Mouse (Mus musculus): Measurements from ENCODE around the gene Cldn5. TPM values are rescaled to one million over a fixed set of nuclear protein-coding genes. Genes with fewer than 3 reads are reported as not detected.

Gene Cldn5
- total RNA-seq, 2 experiments from 2014 or later: 52.8 to 62.4 TPM

DNA sequence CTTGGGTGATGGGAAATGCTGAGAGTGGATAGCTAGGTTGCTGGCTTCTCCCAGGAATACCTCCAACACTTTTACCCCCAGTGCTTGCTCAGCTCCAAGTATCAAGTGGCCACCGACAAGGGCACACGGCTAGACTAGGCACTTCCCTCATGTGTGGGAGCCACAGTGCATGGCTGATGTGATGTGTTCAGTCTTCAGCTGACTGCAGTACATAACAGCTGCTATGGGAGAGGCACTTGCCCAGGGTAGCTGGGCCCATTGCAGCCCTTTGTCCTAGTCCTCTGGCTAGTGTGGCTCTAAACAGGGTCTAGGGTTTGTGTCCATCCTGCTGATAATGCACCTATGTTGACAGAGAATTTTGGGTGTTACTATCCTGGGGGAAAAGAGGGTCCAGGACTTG lies 1.8 kb downstream of the Cldn5 start:
- intact Hi-C loops (cut with DNase I): loop anchor here (2.0 kb wide), 1 partner anchor 46 kb away; no protein-coding TSS in a partner anchor
- DNase-seq: no peak

DNA sequence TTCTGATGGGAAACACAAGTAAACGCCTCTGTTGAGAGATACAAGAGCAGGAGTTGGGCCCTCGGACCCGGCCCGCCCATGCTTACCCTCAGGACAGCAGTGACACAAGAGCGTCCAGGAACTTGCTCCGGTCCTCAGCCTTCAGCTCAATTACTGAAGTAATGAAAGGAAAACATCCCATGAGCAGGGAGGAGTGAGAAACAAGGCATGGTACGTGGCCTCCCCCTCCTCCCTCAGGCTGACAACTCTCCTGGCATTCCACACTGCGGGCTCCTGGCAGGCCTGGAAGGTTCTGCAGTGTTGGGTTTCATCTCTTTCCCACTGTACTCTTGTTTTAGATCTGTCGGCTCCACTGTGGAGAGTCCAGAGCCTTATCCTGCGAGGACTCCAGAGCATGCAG lies 5.2 kb downstream of the Cldn5 start:
- intact Hi-C loops (cut with DNase I): loop anchor here (5.0 kb wide), 1 partner anchor 85 kb away; no protein-coding TSS in a partner anchor
- no peak for DNase-seq

DNA sequence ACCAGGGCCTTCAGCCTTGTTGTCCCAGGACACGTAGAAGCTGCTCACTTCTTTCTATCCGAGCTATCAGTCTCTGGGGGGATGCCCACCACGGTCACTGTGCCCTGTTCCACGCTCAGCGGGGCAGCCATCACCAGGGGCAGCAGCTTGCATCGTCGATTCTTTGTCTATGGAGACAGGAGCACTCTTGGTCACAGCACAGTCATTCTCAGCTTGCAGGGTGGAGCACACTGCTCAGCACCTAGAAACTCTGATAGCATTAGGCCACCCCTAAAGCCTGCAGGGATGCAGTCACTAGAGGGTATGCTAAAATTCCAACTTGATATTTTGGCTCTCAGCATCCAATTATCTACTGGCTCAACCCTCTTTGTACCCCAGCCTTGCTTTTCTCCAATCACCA lies 8.4 kb downstream of the Cldn5 start:
- intact Hi-C loops (cut with DNase I): no loop called here
- no peak for DNase-seq

DNA sequence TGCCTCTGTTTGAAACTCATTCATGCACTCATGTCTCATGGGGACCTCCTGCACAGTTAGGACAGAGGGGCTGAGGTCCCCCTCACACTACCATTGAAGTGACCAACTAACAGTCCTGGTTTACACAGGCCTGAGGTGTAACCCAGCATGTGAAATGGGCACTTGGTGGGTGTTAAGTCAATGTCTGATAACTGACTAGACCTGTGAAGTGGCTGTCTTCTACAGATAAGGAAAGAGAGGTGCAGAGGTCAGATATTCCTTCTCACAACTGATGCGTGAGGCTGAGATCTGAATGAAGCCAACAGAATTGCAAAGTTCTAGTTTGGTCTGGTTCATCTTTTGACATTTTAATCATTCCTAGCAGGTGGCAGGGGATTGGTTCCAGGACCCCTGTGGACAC lies 8.8 kb downstream of the Cldn5 start:
- intact Hi-C loops (cut with DNase I): no loop called here
- no peak for DNase-seq

DNA sequence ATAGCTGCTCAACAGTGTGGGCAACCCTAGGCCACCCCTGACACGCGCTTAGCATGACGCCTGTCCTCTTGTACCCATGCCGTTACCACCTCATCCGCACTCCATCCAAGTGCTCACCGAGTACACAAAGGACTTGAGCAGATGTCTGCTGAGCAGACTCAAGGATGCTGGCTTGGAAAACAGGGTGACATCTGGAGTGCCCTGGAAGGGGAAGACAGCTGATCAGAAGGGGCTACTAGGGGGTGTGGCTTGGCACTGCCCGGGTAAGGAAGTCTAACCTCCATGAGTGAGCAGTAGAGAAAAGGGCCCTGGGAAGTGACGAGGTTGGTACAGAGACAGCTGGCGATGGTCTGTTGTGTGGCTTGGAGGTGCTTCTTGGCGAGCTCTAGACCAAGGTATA lies 10.0 kb downstream of the Cldn5 start:
- DNase-seq: no peak
- intact Hi-C loops (cut with DNase I): no loop called here

DNA sequence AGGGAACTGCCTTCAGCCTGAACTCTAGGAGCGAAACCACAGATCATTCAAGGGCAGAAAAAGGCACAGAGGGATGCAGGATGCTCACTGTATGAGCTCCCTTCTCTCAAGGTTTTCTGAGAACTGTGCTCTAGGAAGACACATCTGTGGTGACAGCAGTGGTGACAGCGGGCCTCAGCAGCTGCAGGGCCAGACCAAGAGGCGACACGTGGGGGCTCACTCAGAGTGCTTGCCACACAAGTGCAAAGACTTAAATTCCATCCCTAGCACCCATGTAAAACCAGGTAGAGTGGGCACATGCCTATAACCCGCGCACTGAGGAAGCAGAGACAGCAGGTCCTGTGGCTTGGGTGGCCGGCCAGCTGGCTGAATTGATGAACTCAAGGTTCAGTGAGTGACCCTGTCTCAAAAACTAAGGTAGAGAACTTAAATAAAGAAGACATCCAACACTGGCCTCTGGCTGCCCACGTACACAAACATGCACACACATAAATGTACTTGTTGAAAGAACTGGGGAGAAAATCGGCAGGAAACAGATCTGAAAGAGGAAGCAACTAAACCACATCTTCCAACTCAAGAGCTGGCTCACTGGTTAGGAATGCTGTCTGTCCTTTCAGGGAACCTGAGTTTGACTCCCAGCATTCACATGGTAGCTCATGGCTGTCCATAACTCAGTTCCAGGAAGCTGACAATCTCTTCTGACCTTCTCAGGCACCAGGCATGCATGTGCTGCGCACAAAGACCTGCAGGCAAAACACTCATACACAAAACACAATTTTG lies 12.2 kb downstream of the Cldn5 start:
- intact Hi-C loops (cut with DNase I): no loop called here

DNA sequence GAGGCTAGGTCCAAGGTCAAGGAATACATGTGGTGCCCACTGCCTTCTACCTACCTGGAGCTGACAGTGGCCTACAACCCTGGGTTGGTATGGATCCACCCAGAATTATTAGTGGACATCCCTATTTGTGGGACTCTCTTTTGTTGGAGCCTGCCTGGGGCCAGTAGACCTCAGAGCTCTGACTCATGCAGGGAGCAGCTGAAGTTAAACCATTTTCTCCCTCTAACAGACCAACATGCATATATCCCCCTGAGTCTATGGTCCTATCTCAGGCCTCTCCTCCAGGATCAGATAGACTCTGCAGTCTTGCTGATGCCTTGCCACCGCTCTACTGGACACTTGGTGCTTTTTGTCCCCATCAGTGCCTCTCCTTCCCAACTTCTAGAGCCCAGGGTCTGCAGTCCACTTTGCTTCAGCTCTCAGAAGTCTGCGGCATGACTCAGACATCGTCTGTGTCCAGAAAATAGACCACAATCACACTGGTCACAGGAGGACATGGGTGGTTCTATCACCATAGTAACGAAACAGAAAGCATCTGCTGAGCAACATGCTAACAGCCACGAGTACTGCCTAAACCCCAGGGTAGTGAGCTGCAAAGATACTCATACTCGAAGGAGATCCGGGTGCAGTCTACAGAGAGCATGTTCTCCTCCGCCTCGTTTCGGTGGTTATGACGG lies 18.7 kb downstream of the Cldn5 start:
- intact Hi-C loops (cut with DNase I): loop anchor here (5.0 kb wide), 1 partner anchor 168 kb away; the partner anchor contains the start of genes Gm49601 and Sept5

More for the DNA sequence above, 12.2 kb downstream of the Cldn5 start:
- no peak for DNase-seq

DNA sequence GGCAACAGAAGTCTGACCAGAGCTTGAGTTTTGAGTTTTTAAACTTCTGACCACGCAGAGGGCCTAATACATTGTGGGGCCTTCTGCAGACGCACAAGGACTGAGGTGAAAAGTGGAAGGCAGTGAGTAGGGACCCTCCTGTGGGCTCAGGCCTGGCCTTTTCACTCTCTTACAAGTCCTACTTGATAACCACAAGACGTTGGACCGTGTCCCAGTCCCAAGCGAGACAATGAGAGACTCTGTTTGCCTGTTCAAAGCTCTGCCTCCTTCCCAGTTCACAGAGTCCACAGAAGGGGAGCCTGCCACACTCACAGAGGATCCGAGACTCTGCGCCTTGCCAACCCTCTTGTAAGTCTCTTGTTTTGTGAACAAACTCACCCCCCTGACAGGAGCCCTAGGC lies 20.0 kb downstream of the Cldn5 start:
- no peak for DNase-seq
- intact Hi-C loops (cut with DNase I): loop anchor here (5.0 kb wide), 1 partner anchor 169 kb away; the partner anchor contains the start of genes Gm49601 and Sept5

More for the DNA sequence above, 18.7 kb downstream of the Cldn5 start:
- DNase-seq: no peak

DNA sequence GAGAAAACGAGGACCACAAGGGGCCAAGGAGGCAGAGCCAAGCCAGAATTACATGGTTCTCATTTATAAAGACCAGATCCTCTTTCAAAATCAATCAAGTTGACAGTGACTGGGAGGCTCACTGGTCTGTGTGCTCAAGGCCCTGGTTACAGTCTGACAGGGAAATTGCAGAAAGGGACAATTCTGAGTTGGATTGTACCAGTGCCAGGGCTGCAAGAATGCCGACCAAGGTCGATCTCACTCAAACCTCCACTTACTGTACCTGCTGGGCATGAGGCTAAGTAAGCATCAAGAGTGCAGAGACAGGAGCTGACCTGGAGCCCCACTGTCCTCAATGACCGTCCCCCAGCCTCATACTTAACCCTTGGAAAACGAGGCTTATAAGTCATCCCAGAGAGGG lies 21.5 kb downstream of the Cldn5 start:
- DNase-seq: no peak
- intact Hi-C loops (cut with DNase I): loop anchor here (5.0 kb wide), 1 partner anchor 171 kb away; the partner anchor contains the start of genes Gm49601 and Sept5

DNA sequence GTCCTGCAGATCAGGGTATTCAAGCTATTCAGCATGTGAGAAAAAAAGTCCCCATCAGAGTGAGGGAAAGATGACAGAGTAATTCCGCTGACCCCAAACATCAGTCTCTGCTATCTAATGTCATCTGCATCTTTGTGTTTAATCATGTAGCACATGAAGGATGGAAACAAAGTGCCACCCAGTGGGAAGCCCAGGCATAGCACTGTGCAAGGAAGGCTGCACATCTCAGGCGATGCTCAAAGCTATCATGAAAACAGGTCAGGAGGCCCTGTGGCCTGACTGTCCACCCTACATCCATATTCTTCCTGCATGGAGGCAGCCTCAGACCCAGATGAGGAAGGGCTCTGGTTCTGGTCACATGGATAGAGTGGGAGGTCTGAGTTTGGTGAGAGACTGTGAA lies 22.2 kb downstream of the Cldn5 start:
- peak; percentile 59 to 67 for DNase-seq
- intact Hi-C loops (cut with DNase I): loop anchor here (1.0 to 5.0 kb wide), 2 partner anchors 103 to 172 kb away; partner anchors contain the start of genes Gm49601 and Sept5

DNA sequence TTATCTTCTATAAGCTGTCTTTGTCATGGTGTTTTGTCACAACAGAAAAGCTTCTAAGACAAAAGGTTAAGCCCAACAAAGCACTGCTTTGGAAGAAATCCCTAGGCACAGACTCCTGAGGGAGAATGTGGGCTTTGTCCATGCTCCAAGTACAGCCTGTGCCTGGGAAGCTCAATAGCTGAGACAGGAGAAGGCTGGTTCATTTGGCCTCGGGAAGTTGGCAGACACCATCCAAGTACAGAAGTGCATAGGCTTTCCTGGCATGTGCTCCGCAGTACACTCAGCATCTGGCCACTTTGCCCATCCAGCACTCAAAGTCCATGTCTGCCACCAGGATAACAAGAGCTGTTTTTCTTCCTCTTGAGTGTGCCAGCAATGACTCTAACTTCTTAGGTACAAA lies 29.1 kb downstream of the Cldn5 start:
- intact Hi-C loops (cut with DNase I): no loop called here
- no peak for DNase-seq

DNA sequence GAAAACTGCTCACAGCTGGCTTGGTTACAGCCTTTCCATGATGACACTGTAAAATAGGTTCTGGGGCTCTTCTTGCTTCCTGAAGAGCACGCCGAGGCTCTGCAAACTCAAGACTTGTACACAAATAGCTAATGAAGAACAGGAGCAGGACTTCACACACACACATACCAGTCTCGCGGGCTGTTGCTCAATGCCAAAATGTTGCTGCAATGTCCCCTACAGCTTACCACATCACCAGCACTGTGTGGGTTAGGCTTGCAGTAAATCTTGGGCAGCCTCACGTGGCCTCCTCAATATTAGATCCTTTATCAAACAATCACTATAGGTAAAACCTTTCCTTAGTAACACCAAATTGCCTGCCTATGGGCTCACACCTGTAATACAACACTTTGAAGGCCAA lies 32.4 kb downstream of the Cldn5 start:
- no peak for DNase-seq
- intact Hi-C loops (cut with DNase I): no loop called here

DNA sequence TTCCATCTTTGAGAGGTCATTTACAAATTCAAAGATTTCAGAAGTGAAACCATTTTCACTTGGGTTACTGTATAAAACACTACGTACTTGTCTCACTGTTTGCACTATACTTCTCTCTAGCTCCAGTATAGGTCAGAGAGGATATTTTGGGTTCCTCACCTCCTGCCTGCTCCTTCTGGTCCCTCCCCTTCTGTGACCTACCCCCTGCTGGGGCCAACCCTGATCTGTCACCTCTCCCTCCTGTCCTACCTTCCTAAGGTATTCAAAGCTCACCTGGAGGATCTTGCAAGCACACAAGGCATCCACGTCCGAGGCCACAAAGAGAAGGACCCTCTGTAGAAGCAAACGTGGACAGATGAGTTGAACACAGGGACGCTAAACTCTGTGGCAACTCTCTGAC lies 34.4 kb downstream of the Cldn5 start:
- DNase-seq: no peak
- intact Hi-C loops (cut with DNase I): loop anchor here (5.0 kb wide), 1 partner anchor 66 kb away; the partner anchor contains the start of genes Hira and Mrpl40

DNA sequence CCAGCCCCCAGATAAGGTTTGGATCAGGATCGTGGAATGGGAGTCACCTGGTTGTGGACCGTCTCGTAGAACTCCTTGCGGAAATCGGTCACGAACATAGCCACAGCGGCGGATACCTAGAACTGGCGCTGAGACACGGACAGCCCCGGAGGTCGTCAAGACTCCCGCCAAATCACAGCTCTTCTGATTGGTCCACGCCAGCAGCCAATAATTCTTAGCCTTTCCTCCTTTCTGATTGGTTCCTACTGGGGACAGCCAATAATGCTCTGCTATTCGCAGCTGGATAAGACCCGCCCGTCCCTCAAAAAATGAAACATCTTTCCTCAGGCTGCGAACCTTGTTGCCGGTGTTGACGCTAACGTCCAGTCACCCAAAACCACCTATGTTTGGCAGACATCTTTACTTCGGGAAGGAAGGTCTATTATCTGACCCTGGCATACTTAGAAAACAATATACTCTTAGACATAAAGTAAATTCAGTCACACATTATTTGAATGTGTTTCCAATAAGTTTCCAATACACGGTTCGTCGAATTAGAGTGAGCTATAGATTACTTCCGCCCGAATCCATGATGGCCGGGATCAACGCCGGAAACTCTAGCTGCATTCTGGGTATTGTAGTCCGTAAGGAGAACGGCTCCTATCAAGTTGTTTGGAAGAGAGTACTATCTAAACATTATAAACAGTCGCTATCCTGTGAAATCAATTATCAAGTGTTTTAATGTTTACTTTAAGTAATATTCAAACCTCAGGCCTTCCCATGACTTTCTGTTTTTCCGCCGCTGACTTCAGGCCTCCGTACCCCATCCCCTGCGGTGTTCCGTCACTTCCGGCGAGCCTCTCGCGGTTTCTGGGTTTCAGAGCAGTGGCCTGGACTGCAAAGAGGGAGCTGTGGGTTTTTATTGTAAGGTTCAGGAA lies 35.1 kb downstream of the Cldn5 start, which contains the start of the genes Ufd1 and Cdc45:
Gene Ufd1, plus strand, starts transcription at position 312 of the 917 bp plus-strand sequence.
Gene Cdc45, minus strand, starts transcription at position 520 of the 917 bp plus-strand sequence.
- DNase-seq: peak; percentile 85 to 92
- intact Hi-C loops (cut with DNase I): loop anchor here (5.0 kb wide), 1 partner anchor 66 kb away; the partner anchor contains the start of genes Hira and Mrpl40

DNA sequence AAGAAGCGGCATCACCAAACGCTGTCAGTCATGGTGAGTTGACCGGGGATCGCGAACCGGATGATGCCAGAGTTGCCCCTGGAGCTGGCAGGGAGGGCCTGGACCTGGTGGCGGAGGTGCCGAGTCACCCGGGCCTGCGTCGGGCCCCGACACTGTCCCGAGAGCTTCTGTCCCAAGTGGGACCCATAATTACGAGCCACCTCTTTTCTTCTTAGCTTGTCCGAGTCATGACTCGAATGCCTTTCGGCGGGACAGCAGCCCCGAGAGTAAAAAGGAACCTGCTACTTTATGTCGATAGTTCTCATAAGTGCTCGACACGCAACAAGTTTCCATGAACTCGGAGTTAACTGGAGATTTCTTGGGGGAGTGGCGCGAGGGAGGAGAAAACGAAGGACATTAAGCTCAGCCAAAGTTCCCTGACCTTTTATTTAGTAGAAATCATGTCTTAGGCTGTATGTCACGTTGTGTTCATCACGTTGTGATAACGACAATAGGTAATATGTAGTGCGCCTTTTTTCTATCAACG lies 35.8 kb downstream of the Cldn5 start:
- DNase-seq: no peak
- intact Hi-C loops (cut with DNase I): loop anchor here (5.0 kb wide), 1 partner anchor 65 kb away; the partner anchor contains the start of genes Hira and Mrpl40

DNA sequence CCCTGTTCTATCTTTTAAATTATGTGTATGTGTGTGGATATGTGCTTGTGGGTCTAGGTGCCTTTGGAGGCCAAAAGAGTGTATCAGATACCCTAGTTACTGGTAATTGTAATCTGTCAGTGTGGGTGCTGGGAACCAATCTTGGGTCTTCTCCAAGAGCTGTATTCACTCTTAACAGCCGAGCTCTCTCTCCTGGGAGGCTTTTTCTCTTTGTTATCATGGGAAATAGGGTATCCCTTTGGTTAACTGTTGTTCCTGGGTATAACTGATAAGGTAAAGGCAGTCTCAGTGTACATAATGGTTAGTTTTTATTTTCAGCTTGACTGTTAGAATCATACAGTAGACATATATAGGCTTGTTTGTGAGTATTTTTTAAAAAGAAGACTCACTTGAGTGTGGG lies 45.7 kb downstream of the Cldn5 start:
- intact Hi-C loops (cut with DNase I): no loop called here
- no peak for DNase-seq

DNA sequence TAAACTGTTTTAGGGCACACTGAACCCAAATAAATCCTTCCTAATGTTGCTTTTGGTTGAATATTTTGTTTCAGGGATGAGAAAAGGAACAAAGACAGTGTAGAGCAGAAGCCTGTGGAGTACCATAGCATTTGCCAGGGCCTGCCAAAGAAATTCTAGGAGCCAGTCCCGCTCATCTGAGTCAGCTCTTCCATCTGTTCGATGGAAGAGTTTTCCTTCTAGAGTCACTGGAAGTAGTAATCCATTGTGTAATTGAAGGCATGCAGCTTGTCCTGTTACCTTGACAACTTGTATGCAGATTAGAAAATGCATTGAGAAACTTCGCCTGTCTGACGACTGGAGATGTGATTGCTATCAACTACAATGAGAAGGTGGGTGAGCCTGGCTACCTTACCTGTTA lies 46.3 kb downstream of the Cldn5 start:
- intact Hi-C loops (cut with DNase I): no loop called here
- no peak for DNase-seq

All from heart, postnatal 14 days (tissue).